Mouse (Mus musculus) ovary, adult 18-20 months (tissue): ENCODE data around the gene Unc79.

Source experiments
- DNase-seq: peaks from one replicate; pipeline ENCODE4 v3.0.0; 2022; ENCODE audit warnings: low spot score, mixed read lengths

The Unc79 gene

GRCm38 (mm10) chr12:103205561-103205960 is 256.9 kb downstream of the Unc79 start:
- no peak for DNase-seq

- no peak for DNase-seq
These were observed 260.9 kb downstream of the Unc79 start for GRCm38 (mm10) chr12:103209581-103209980.

- DNase-seq, result no peak
These were observed 262.4 kb downstream of the Unc79 start for GRCm38 (mm10) chr12:103211078-103211477.

GRCm38 (mm10) chr12:103213591-103213990 is 264.9 kb downstream of the Unc79 start:
- DNase-seq, result no peak

GRCm38 (mm10) chr12:103214270-103214669 is 265.6 kb downstream of the Unc79 start:
- DNase-seq, result peak; percentile 34

GRCm38 (mm10) chr12:103214797-103215196 is 266.1 kb downstream of the Unc79 start:
- DNase-seq, result no peak

GRCm38 (mm10) chr12:103215877-103216610 is 267.4 kb downstream of the Unc79 start:
- DNase-seq, result no peak

GRCm38 (mm10) chr12:103223671-103224070 is 275.0 kb downstream of the Unc79 start:
- no peak for DNase-seq

- no peak for DNase-seq
These were observed 277.5 kb downstream of the Unc79 start for GRCm38 (mm10) chr12:103226121-103226520.

- DNase-seq, result peak; percentile 27
These were observed 280.4 kb downstream of the Unc79 start for GRCm38 (mm10) chr12:103229058-103229457.
